Mouse (Mus musculus): Measurements from ENCODE around the gene Matn1. TPM values are rescaled to one million over a fixed set of nuclear protein-coding genes. Genes with fewer than 3 reads are reported as not detected.

Matn1 gene
- polyA plus RNA-seq, 1 experiment from 2014 or later: 12.1 TPM

DNA sequence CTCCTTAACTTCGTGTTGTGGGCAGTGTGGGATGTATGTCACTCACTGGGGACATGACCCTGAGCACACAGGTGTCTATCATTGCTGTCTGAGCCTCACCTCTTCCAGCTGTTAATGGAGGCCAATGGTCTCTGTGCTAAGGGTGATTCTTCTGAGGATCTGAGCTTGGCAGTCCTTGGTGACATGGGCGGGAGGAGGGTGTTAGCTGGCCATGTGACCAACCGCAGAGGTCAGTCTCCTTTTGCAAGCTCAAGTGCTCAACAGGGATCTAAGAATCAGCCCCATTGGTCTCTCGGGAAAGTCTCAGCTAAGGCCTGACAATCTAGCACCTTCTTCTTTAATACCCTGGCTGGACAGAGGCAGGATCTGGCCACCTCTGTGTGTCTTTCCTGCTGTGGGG lies 26.6 kb upstream of the Matn1 start:
- 73% methylated on average over 4 of the region's 4 CpGs for WGBS
- H3K27me3 ChIP-seq: no peaks in the 10 kb centered on the region
- H3K4me2 ChIP-seq: no peak overlapping the region
- ATAC-seq (ENCODE audit: insufficient number of reproducible peaks, insufficient read depth, low FRiP score, low TSS enrichment, low read depth): no peak
- no peak overlapping the region for H3K27ac ChIP-seq
- no peaks in the 10 kb centered on the region for H3K9me3 ChIP-seq
- H3K4me3 ChIP-seq (replicated peaks): no peak overlapping the region
- H3K36me3 ChIP-seq: no peaks in the 10 kb centered on the region
- peaks cover 35% of the 10 kb centered on the region for H3K4me1 ChIP-seq (replicated peaks)
- H3K9ac ChIP-seq (replicated peaks): no peak overlapping the region

DNA sequence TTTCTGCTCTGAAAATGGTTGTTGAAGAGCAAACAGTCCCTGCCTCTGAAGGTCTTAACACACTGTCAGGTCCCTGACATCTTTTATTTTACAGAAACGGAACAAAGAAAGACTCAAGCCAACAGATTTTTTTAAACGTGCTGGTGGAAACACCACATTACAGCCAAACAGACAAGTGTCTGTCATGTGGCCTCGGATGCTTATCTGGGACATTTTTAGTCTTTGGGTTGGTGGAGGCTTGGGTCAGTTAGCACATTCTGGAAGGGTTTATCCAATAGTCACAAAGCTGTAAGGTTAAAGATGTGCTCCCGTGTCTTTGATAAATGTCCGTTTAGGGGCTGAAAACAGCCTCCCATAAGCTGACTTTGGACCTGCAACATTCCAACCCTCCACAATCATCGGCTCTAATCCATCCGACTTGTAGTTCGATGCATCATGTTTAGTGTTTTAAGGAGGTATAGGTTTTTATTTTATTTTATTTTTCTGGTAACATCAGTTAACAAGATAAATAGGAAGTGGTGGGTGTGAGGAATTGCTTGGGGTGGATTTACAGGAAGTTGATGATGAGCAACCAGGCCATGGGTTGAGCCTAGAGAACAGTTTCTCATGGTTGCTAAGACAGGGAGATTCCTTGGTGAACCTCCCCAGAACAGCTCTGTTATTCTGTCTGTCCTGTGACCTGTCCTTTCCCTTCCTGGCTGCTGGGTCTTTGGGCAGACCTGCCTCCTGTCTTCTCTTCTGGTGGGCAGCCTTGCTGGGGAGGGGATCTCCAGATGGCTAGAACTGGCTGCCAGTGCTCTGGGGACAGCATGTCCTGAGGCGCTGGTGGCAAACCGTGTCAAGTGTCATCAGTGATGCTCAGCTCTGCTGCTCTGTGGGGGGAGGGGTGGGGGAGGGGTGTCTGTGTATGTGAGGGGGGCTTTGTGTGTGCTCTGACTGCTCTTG lies 25.1 kb upstream of the Matn1 start:
- H3K4me1 ChIP-seq (replicated peaks): peaks cover 28% of the 10 kb centered on the region
- H3K27me3 ChIP-seq: no peaks in the 10 kb centered on the region
- H3K27ac ChIP-seq: no peak overlapping the region
- H3K36me3 ChIP-seq: no peaks in the 10 kb centered on the region
- no peak overlapping the region for H3K4me3 ChIP-seq (replicated peaks)
- H3K9me3 ChIP-seq: no peaks in the 10 kb centered on the region
- no peak overlapping the region for H3K4me2 ChIP-seq
- H3K9ac ChIP-seq (replicated peaks): no peak overlapping the region
- no peak for ATAC-seq (ENCODE audit: insufficient number of reproducible peaks, insufficient read depth, low FRiP score, low TSS enrichment, low read depth)
- WGBS: 73% methylated on average over 10 of the region's 10 CpGs

DNA sequence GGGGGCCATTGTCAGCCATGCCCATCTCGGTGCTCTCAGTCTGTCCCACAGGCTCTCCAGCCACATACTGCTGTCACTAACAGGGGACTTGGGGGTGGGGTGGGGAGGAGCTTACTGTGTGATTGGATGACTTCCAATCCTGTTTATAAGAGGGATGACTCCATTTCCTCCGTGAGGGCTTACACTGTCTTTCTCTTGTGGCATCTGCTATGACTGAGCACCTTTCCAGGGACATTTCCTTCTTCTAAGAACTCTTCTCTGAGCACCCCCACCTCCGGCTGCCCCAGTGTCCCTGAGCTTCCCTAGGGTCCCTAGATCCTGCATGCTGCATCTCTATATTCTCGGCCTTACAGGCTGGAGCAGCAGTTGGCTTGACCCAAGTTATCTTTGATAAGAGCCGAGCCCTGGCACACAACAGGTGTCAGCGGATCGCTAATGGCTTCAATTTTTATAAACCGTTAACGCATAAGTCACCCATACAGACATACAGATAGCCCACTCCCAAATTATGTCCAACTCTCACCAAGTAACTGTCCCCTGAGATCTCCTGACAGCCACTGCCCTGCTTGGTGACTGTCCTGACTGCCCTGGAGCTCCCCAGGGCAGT lies 24.3 kb upstream of the Matn1 start:
- H3K4me1 ChIP-seq (replicated peaks): peaks cover 26% of the 10 kb centered on the region
- no peak overlapping the region for H3K9ac ChIP-seq (replicated peaks)
- H3K27ac ChIP-seq: no peak overlapping the region
- H3K27me3 ChIP-seq: no peaks in the 10 kb centered on the region
- no peak overlapping the region for H3K4me3 ChIP-seq (replicated peaks)
- no peak for ATAC-seq (ENCODE audit: insufficient number of reproducible peaks, insufficient read depth, low FRiP score, low TSS enrichment, low read depth)
- H3K9me3 ChIP-seq: no peaks in the 10 kb centered on the region
- 68% methylated on average over 9 of the region's 9 CpGs for WGBS
- H3K36me3 ChIP-seq: no peaks in the 10 kb centered on the region
- no peak overlapping the region for H3K4me2 ChIP-seq

DNA sequence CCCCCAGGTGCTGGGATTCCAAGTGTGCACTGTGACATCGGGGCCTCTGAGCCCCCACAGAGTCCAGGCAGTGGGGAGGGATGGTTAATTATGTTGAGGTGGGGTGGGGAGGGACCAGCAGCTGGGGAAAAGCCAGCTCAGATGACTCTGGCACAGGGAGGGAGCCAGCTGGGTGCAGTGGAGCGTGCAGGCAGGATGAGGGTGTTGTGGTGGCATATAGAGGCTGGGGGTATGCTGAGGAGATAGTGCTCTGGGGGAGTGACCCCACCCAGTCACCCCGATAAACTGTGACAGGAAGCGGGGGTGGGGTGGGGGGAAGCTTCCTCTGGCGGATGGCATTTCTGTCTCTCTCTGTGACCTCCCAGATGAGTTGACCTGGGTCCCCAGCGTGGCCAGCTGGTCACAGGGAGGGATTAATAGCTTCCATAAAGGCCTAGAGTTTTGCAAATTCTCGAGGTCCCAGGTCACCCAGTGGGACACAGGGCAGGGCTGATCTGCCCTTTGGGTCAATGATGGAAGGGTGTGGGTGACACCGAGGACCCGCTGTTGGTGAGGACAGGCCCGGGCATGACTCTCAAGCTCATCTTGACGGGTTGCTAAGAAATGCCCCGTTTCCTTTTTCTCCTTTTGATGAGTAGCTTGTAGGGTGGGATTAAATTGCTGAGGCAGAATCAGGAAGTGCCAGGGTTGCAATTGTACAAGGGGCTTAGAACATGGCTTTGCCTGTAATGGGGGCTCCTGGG lies 23.1 kb upstream of the Matn1 start:
- H3K4me1 ChIP-seq (replicated peaks): peaks cover 20% of the 10 kb centered on the region; the same call in 1 of the 2 replicates
- H3K4me2 ChIP-seq: no peak overlapping the region
- H3K9me3 ChIP-seq: no peaks in the 10 kb centered on the region
- no peaks in the 10 kb centered on the region for H3K36me3 ChIP-seq
- 0 out of 2 replicates have a peak overlapping the region, but pooled peaks have one; percentile 4 for H3K27ac ChIP-seq
- H3K9ac ChIP-seq (replicated peaks): no peak overlapping the region
- 39% methylated on average over 12 of the region's 12 CpGs for WGBS
- no peak overlapping the region for H3K4me3 ChIP-seq (replicated peaks)
- no peaks in the 10 kb centered on the region for H3K27me3 ChIP-seq
- ATAC-seq (ENCODE audit: insufficient number of reproducible peaks, insufficient read depth, low FRiP score, low TSS enrichment, low read depth): no peak

DNA sequence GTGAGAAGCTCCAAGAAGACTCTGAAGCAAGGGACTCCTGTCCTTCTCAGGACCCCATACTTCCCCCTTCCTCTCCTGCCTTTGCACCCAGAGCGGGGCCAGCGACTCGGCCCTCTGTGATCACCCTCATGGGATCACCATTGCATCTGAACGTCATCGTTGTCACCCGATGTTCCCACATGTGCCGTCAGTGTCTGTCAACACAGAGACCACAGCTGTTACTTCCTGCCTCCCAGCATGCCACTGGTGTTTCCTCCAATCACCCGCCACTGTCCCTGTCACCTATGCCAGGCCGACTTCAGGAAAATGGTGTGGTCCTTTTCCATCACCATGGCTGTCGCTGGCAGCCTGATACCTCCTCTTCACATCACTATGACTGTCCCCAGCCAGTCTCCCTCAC lies 22.2 kb upstream of the Matn1 start:
- no peak for ATAC-seq (ENCODE audit: insufficient number of reproducible peaks, insufficient read depth, low FRiP score, low TSS enrichment, low read depth)
- Histone ChIP-seq H3K4me2 (no peak overlapping the region), H3K9me3 (no peaks in the 10 kb centered on the region), H3K9ac (replicated peaks) (no peak overlapping the region), H3K27me3 (no peaks in the 10 kb centered on the region), H3K36me3 (no peaks in the 10 kb centered on the region), H3K4me1 (replicated peaks) (peaks cover 24% of the 10 kb centered on the region), H3K27ac (no peak overlapping the region), H3K4me3 (replicated peaks) (no peak overlapping the region)
- 77% methylated on average over 10 of the region's 10 CpGs for WGBS

DNA sequence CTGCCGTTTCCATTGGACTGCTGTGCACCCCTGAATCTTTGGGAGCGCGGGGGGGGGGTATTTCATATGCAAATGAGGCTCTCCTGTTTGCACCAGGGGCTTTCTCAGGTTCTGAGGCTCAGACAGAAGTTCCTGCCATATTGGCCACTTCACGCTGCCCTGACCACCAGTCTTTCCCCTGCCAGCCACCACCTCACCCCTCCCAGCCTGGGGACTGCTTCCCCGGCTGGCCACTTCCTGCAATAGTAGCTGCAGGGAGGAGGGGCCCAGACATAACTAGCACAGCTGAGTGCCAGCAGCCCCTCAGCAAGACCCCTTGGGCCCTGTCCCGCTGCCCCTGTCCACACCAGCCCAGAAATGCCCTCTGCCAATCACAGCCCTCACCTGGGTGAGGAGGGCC lies 17.9 kb upstream of the Matn1 start:
- no peak overlapping the region for H3K4me2 ChIP-seq
- H3K27ac ChIP-seq: no peak overlapping the region
- no peak overlapping the region for H3K9ac ChIP-seq (replicated peaks)
- H3K4me1 ChIP-seq (replicated peaks): peaks cover 8% of the 10 kb centered on the region
- ATAC-seq (ENCODE audit: insufficient number of reproducible peaks, insufficient read depth, low FRiP score, low TSS enrichment, low read depth): no peak
- H3K27me3 ChIP-seq: no peaks in the 10 kb centered on the region
- no peaks in the 10 kb centered on the region for H3K9me3 ChIP-seq
- no peak overlapping the region for H3K4me3 ChIP-seq (replicated peaks)
- 52% methylated on average over 6 of the region's 6 CpGs for WGBS
- no peaks in the 10 kb centered on the region for H3K36me3 ChIP-seq

DNA sequence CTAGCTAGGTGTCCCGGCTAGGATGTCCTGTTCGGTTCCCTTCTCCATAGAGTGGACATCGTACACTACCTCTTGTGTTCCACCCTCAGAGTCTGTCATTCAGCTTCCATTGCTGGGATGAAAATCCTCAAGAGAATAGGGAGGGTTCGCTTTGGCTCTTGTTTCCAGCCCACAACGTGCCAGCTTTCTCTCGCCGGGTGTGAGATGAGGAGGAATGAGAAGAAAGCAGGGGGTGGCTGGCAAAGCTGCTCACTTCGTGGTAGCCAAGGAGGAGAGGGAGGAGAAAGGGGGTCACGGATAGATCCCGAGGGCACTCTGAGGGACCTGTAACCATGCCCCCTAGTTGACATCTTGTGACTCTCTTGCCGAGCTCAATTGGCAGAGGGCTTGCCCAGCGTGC lies 16.4 kb upstream of the Matn1 start:
- no peak overlapping the region for H3K9ac ChIP-seq (replicated peaks)
- ATAC-seq (ENCODE audit: insufficient number of reproducible peaks, insufficient read depth, low FRiP score, low TSS enrichment, low read depth): no peak
- no peaks in the 10 kb centered on the region for H3K36me3 ChIP-seq
- no peak overlapping the region for H3K27ac ChIP-seq
- no peaks in the 10 kb centered on the region for H3K27me3 ChIP-seq
- H3K9me3 ChIP-seq: no peaks in the 10 kb centered on the region
- peaks cover 6% of the 10 kb centered on the region for H3K4me1 ChIP-seq (replicated peaks)
- 85% methylated on average over 12 of the region's 12 CpGs for WGBS
- H3K4me2 ChIP-seq: no peak overlapping the region
- H3K4me3 ChIP-seq (replicated peaks): no peak overlapping the region

DNA sequence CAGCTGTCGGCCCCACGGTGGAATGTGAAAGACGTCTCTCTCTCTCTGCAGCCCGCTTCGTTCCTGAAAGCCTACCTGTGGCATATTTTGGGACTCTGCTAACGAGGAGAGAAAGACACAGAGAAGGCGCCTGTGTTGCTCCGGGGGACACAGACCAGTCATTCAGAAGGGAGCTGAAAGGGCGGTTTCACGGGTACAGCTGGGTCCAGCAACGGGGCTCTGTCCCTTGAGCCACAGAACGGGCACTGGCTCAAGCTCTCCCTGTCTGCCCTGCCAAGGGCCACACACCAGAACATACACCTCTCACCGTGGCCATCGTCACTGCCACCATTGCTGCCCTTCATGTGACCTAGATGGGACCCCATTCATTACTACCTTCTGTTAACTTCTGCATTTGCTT lies 1.5 kb upstream of the Matn1 start:
- ATAC-seq (ENCODE audit: insufficient number of reproducible peaks, insufficient read depth, low FRiP score, low TSS enrichment, low read depth): no peak
- Histone ChIP-seq H3K4me3 (replicated peaks) (no peak overlapping the region), H3K27me3 (peaks cover 12% of the 10 kb centered on the region), H3K4me1 (replicated peaks) (peaks cover 36% of the 10 kb centered on the region), H3K9me3 (no peaks in the 10 kb centered on the region), H3K9ac (replicated peaks) (no peak overlapping the region), H3K4me2 (no peak overlapping the region), H3K27ac (peak overlapping the region; percentile 69), H3K36me3 (no peaks in the 10 kb centered on the region)
- 51% methylated on average over 14 of the region's 14 CpGs for WGBS

DNA sequence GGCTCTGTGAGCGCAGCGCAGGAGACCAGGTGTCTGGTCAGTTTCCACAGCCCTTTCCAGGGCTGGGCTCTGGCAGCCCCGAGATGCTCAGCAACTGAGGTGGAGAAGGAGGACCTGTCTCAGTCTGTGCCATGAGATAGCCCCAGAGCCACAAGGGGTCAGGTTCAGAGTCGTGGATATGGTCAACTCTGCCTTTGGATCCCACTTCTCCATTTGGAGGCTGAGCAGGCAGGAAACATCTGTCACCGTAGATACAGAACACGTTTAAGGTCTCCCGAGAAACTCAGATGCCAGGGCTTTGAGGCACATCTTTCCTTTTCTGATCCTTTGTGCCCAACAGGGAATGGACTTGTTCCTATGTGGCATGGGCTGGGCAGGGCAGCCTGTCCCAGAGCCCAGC lies 594 bp downstream of the Matn1 start:
- Histone ChIP-seq H3K36me3 (no peaks in the 10 kb centered on the region), H3K9me3 (0 out of 2 replicates have a peak, but pooled peaks cover 1% of the 10 kb centered on the region), H3K27me3 (peaks cover 12% of the 10 kb centered on the region), H3K9ac (replicated peaks) (no peak overlapping the region), H3K4me1 (replicated peaks) (peaks cover 29% of the 10 kb centered on the region), H3K27ac (no peak overlapping the region), H3K4me2 (peak overlapping the region; percentile 25; the same call in 1 of the 2 replicates), H3K4me3 (replicated peaks) (peak overlapping the region; percentile 12; the same call in 1 of the 2 replicates)
- no peak for ATAC-seq (ENCODE audit: insufficient number of reproducible peaks, insufficient read depth, low FRiP score, low TSS enrichment, low read depth)
- 78% methylated on average over 7 of the region's 7 CpGs for WGBS

DNA sequence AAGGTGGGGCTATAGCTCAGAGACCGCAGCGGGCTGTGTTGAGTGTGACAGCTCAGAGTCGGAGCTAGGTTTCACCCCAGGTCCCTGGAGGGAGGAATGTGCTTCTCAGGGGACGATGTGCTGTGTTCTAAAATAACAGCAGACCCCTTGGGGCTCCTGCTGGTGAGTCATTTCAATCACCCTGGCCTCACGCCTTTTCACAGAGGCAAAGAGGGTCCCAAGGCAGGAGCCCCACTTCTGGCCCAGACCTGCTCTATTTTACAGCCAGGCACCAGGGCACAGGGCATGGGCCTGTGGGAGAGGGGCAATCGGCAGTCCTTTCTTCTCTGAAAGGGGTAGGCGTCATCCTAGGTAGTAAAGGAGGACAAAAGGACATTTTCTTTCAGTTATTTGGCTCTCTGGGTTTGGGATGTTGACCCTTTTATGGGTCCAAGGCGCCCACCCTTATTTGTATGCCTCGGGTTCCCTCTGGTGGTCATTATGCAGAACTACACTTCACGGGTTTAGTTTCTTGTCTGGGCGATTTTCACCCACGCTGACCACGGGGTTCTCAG lies 3.0 kb downstream of the Matn1 start:
- 22% methylated on average over 13 of the region's 13 CpGs for WGBS
- Histone ChIP-seq H3K36me3 (no peaks in the 10 kb centered on the region), H3K4me3 (replicated peaks) (no peak overlapping the region; the same call in 1 of the 2 replicates), H3K9ac (replicated peaks) (0 out of 2 replicates have a peak overlapping the region, but pooled peaks have one; percentile 18), H3K4me2 (peak overlapping the region; percentile 25; the same call in 1 of the 2 replicates), H3K27ac (no peak overlapping the region), H3K4me1 (replicated peaks) (peaks cover 20% of the 10 kb centered on the region), H3K9me3 (0 out of 2 replicates have a peak, but pooled peaks cover 4% of the 10 kb centered on the region), H3K27me3 (peaks cover 12% of the 10 kb centered on the region)
- ATAC-seq (ENCODE audit: insufficient number of reproducible peaks, insufficient read depth, low FRiP score, low TSS enrichment, low read depth): no peak

Measured in limb, embryonic 12.5 days (tissue).